Mouse (Mus musculus): Measurements from ENCODE around the gene Atp8b3. TPM values are rescaled to one million over a fixed set of nuclear protein-coding genes. Genes with fewer than 3 reads are reported as not detected.

The Atp8b3 gene
- total and polyA plus RNA-seq, 2 experiments = not detected

DNA sequence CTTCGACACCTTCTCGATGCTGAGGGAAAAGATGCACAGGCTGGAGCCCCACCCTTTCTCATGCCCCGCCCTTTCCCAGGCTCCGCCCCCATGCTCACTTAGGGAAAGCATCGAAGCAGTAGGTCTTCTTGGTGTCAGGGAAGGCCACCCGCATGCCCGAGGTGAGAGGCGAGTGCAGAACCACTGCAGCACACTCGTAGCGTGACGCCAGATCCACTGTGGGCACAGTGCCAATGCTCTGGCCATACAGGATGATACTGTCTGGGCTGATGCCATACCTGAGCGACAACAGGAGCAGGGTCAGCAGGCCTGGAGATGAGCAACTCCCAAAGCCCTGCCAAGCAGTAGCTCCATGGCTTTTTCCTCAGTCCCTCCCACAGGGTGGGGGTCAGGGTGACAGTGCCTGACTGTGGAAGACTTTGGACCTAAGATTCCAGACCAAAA is 45.1 kb upstream of the Atp8b3 start:
- no peak overlapping the region for H3K9ac ChIP-seq (ENCODE audit: low read depth, low read length)
- H3K4me3 ChIP-seq (ENCODE audit: insufficient read depth, low read depth, low read length) = no peak overlapping the region
- H3K4me1 ChIP-seq (ENCODE audit: control insufficient read depth, insufficient read depth, low read length) = peaks cover 26% of the 10 kb centered on the region
- H3K27ac ChIP-seq (replicated peaks; ENCODE audit: insufficient read depth, low read depth, low read length) = peak overlapping the region; percentile 69
- no peaks in the 10 kb centered on the region for H3K36me3 ChIP-seq (ENCODE audit: control insufficient read depth, insufficient read depth, low read length)
- WGBS = 32% methylated on average over 12 of the region's 12 CpGs
- no peak for TF ChIP-seq POLR2A (IDR thresholded peaks at IDR 0.05; ENCODE audit: extremely low read depth, insufficient read depth, low read length)
- TF ChIP-seq CTCF (IDR thresholded peaks at IDR 0.05; ENCODE audit: low read depth, low read length) = no peak
- H3K79me2 ChIP-seq (ENCODE audit: control insufficient read depth, insufficient read depth, low read length) = peaks cover 33% of the 10 kb centered on the region
- H3K27me3 ChIP-seq (ENCODE audit: control insufficient read depth, insufficient read depth, low read length) = no peaks in the 10 kb centered on the region
- peak; percentile 86 for DNase-seq (ENCODE audit: extremely low read depth, low read depth, low spot score)

- Histone ChIP-seq H3K27ac (replicated peaks; ENCODE audit: insufficient read depth, low read depth, low read length) (no peak overlapping the region), H3K27me3 (ENCODE audit: control insufficient read depth, insufficient read depth, low read length) (no peaks in the 10 kb centered on the region), H3K9ac (ENCODE audit: low read depth, low read length) (no peak overlapping the region), H3K4me1 (ENCODE audit: control insufficient read depth, insufficient read depth, low read length) (peaks cover 21% of the 10 kb centered on the region), H3K79me2 (ENCODE audit: control insufficient read depth, insufficient read depth, low read length) (peaks cover 23% of the 10 kb centered on the region), H3K36me3 (ENCODE audit: control insufficient read depth, insufficient read depth, low read length) (no peaks in the 10 kb centered on the region), H3K4me3 (ENCODE audit: insufficient read depth, low read depth, low read length) (no peak overlapping the region)
- TF ChIP-seq POLR2A (IDR thresholded peaks at IDR 0.05; ENCODE audit: extremely low read depth, insufficient read depth, low read length) (no peak), CTCF (IDR thresholded peaks at IDR 0.05; ENCODE audit: low read depth, low read length) (no peak)
- 85% methylated on average over 5 of the region's 5 CpGs for WGBS
- no peak for DNase-seq (ENCODE audit: extremely low read depth, low read depth, low spot score)
Measured at GRCm38 (mm10) chr10:80583047-80583446, 44.1 kb upstream of the Atp8b3 start.

GRCm38 (mm10) chr10:80578911-80579310 is 40.0 kb upstream of the Atp8b3 start:
- Histone ChIP-seq H3K9ac (ENCODE audit: low read depth, low read length) (peak overlapping the region; percentile 48), H3K27me3 (ENCODE audit: control insufficient read depth, insufficient read depth, low read length) (no peaks in the 10 kb centered on the region), H3K4me1 (ENCODE audit: control insufficient read depth, insufficient read depth, low read length) (peaks cover 11% of the 10 kb centered on the region), H3K79me2 (ENCODE audit: control insufficient read depth, insufficient read depth, low read length) (peaks cover 16% of the 10 kb centered on the region), H3K4me3 (ENCODE audit: insufficient read depth, low read depth, low read length) (no peak overlapping the region), H3K36me3 (ENCODE audit: control insufficient read depth, insufficient read depth, low read length) (no peaks in the 10 kb centered on the region), H3K27ac (replicated peaks; ENCODE audit: insufficient read depth, low read depth, low read length) (peak overlapping the region; percentile 7)
- TF ChIP-seq CTCF (IDR thresholded peaks at IDR 0.05; ENCODE audit: low read depth, low read length) (peak; percentile 63), POLR2A (IDR thresholded peaks at IDR 0.05; ENCODE audit: extremely low read depth, insufficient read depth, low read length) (no peak)
- 7% methylated on average over 8 of the region's 8 CpGs for WGBS
- peak; percentile 78 for DNase-seq (ENCODE audit: extremely low read depth, low read depth, low spot score)

DNA sequence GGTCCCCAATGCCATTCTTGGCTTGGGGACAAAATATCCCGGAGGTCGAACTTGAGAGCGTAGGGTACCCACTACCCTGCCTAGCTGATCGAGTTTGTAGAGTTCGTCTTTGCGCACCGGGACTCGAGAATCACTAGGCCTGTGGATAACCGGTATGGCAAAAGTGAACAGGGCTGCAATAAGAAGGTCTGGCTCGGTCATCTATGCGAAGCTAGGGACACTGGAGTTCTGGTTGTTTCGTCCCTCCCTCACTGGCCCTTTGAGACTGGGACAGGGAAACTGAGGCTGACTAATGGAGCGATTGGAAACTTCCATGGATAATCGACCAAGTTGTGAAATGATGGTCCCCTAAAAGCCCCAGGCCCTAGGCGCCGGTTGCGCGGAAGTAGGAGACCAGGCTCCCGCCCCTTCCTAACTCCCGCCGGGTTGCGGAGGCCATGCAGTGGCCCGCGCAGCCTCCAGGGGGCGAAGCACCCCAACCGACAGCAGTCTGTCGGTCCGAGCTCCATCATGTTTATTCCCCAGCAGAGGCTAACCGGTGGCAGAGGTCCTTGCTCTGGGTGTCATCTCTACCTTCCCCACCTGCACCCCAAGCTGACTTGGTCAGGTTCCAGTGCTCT is 39.3 kb upstream of the Atp8b3 start:
- peaks cover 16% of the 10 kb centered on the region for H3K79me2 ChIP-seq (ENCODE audit: control insufficient read depth, insufficient read depth, low read length)
- peak overlapping the region; percentile 44 for H3K9ac ChIP-seq (ENCODE audit: low read depth, low read length)
- H3K36me3 ChIP-seq (ENCODE audit: control insufficient read depth, insufficient read depth, low read length) = no peaks in the 10 kb centered on the region
- peak; percentile 60 for DNase-seq (ENCODE audit: extremely low read depth, low read depth, low spot score)
- H3K4me3 ChIP-seq (ENCODE audit: insufficient read depth, low read depth, low read length) = peak overlapping the region; percentile 83
- under 1% methylated on average over 29 of the region's 29 CpGs for WGBS
- no peak for TF ChIP-seq POLR2A (IDR thresholded peaks at IDR 0.05; ENCODE audit: extremely low read depth, insufficient read depth, low read length)
- TF ChIP-seq CTCF (IDR thresholded peaks at IDR 0.05; ENCODE audit: low read depth, low read length) = peak; percentile 93
- H3K4me1 ChIP-seq (ENCODE audit: control insufficient read depth, insufficient read depth, low read length) = peaks cover 9% of the 10 kb centered on the region
- no peaks in the 10 kb centered on the region for H3K27me3 ChIP-seq (ENCODE audit: control insufficient read depth, insufficient read depth, low read length)
- peak overlapping the region; percentile 66 for H3K27ac ChIP-seq (replicated peaks; ENCODE audit: insufficient read depth, low read depth, low read length)

DNA sequence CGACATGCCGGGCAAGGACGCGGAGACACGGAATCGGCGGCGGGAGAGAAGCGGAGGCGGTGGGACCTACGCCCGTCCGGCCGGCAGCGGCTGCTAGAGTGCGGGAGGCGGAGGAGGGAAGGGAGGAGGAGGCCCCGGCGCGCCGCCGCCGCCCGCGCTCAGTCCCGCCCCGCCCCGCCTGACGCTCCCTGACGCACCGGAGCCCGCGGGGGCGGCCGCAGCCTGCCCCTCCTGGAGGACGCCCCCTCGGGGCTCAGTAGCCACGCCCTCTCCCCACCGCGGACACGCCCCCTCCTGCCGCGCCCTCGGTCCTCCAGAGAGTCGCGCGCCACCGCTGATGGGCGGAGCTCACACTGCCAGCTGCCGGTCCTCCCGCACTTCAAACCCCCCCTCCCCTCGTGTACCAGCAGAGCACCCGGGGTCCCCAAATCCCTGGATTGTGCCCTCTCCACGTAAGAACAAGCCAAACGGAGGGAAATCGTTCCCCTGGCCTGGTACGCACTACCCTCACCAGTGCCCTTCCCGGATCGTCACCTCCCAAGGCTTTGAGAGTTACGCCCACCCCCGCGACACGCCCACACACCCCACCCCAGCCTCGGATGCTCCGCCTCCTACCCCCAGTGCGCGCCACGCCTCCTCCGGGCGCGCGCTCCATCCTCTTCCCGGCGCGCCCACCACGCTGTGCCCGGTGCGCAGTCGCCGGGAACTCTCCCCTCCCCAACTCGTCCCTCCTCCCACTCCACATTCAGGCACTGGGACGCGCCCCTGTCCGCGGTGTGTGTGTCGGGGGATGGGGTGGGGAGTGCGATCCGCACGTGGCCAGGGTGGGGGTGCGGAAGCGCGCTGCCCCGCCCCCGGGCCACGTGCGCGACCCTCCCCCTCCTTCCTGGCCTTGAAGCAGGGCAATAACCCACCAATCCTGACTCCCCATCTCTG is 38.5 kb upstream of the Atp8b3 start, which contains the start of gene Klf16:
Klf16 (minus strand) TSS at position 127 of the 936 bp plus-strand sequence.
- Histone ChIP-seq H3K27ac (replicated peaks; ENCODE audit: insufficient read depth, low read depth, low read length) (peak within 1 kb of the TSS; percentile 96), H3K4me3 (ENCODE audit: insufficient read depth, low read depth, low read length) (peak within 1 kb of the TSS; percentile 93), H3K4me1 (ENCODE audit: control insufficient read depth, insufficient read depth, low read length) (peaks cover 9% of the 10 kb centered on the region), H3K9ac (ENCODE audit: low read depth, low read length) (peak within 1 kb of the TSS; percentile 94), H3K27me3 (ENCODE audit: control insufficient read depth, insufficient read depth, low read length) (no peaks in the 10 kb centered on the region), H3K79me2 (ENCODE audit: control insufficient read depth, insufficient read depth, low read length) (peaks cover 16% of the 10 kb centered on the region), H3K36me3 (ENCODE audit: control insufficient read depth, insufficient read depth, low read length) (no peaks in the 10 kb centered on the region)
- no peak for TF ChIP-seq CTCF (IDR thresholded peaks at IDR 0.05; ENCODE audit: low read depth, low read length)
- peak; percentile 37 for TF ChIP-seq POLR2A (IDR thresholded peaks at IDR 0.05; ENCODE audit: extremely low read depth, insufficient read depth, low read length)
- DNase-seq (ENCODE audit: extremely low read depth, low read depth, low spot score) = peak; percentile 81
- under 1% methylated on average over 79 of the region's 97 CpGs for WGBS

Data from liver, adult 2 months (tissue).